Mouse (Mus musculus): ENCODE data around the gene Vmn1r219.
"Not testable (repeated sequence)": the region's sequence is repeated elsewhere in the genome, so short reads cannot be mapped to it uniquely, and the experiment has no call there.

Vmn1r219 gene

DNA sequence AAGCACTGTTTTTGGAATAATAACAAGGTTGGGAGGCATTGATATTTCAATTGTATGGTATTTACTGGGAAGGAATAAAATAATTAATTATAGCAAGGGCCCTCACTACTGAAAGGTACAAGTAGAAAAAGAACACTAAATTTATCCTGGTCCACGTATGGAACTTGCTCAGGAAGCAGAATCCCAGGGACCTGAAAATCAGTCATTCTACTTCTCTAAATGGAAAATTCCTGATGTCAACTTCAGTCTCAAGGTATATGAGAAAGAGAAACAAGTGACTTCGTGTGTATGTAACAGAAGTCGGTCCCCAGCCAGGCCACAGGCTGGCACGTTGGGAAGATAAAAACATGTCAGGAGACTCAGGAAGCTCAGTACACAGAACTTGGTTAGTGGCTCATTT, at the start of gene Vmn1r219:
Gene Vmn1r219 (plus strand): TSS at position 301 of the 400 bp plus-strand sequence.
- TF ChIP-seq POU5F1 (IDR thresholded peaks at IDR 0.05; ENCODE audit: borderline replicate concordance, low read length) (no peak), CTCF (conservative IDR thresholded peaks at IDR 0.05; ENCODE audit: low read length) (no peak), NANOG (IDR thresholded peaks at IDR 0.05; ENCODE audit: borderline replicate concordance, low read length) (no peak)

DNA sequence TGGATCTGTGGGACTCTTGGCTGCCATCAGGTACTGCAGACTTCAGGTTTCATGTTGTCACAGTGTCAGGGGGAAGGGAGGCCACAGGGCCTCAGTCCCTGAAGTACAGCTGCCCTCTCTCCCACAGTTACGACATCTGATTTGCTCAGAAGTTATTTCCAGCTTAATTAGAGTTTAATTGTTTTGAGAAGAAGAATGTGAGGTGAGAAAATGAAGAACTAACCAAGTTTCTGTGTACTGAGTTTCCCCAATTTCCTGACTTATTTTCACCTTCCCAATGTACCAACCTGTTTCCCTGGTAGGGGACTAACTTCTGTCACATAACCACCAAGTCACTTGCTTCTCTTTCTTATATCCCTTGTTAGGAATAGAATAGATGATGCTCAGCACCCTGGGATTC, 41.0 kb upstream of the Vmn1r219 start, which contains the start of gene Vmn1r217:
Gene Vmn1r217 (minus strand): TSS at position 101 of the 400 bp plus-strand sequence.
- not testable (repeated sequence) for H3K9me3 ChIP-seq (ENCODE audit: low read length); H3K27me3 ChIP-seq (ENCODE audit: insufficient read depth, low read length); H3K4me3 ChIP-seq (replicated peaks; ENCODE audit: low read length); H3K36me3 ChIP-seq (ENCODE audit: insufficient read depth, low read length); H3K4me1 ChIP-seq (replicated peaks; ENCODE audit: low read depth, low read length)

More for the DNA sequence above, at the start of gene Vmn1r219:
- no peaks in the 10 kb centered on the region for H3K27me3 ChIP-seq (ENCODE audit: insufficient read depth, low read length)
- peaks cover 3% of the 10 kb centered on the region; the same call in 1 of the 2 replicates for H3K4me1 ChIP-seq (replicated peaks; ENCODE audit: low read depth, low read length)
- H3K4me3 ChIP-seq (replicated peaks; ENCODE audit: low read length), result no peak within 1 kb of the TSS
- H3K36me3 ChIP-seq (ENCODE audit: insufficient read depth, low read length), result no peaks in the 10 kb centered on the region
- no peaks in the 10 kb centered on the region for H3K9me3 ChIP-seq (ENCODE audit: low read length)

DNA sequence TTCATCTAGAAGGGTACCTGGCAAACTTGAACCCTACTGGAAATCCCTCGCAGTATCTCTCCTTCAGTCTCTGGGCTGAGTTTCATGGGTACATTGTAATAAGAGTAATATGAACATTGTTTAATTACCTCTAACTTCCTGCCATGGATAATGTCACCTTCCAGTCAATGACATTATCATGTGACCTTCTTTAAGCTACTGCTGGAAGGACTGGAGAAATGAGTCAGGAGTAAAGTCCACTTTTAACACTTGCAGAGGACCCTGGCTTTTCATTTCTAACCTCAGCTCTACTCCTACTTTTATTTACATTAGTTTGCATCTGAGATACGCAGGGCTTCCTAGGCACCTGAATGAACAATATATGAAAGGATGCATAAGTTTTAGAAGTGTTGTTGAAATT, 38.5 kb upstream of the Vmn1r219 start:
- no peak for TF ChIP-seq NANOG (IDR thresholded peaks at IDR 0.05; ENCODE audit: borderline replicate concordance, low read length)
- TF ChIP-seq CTCF (conservative IDR thresholded peaks at IDR 0.05; ENCODE audit: low read length), result no peak
- no peak for TF ChIP-seq POU5F1 (IDR thresholded peaks at IDR 0.05; ENCODE audit: borderline replicate concordance, low read length)
- no peaks in the 10 kb centered on the region for H3K4me1 ChIP-seq (replicated peaks; ENCODE audit: low read depth, low read length)
- H3K9me3 ChIP-seq (ENCODE audit: low read length), result no peaks in the 10 kb centered on the region
- H3K27me3 ChIP-seq (ENCODE audit: insufficient read depth, low read length), result no peaks in the 10 kb centered on the region
- H3K4me3 ChIP-seq (replicated peaks; ENCODE audit: low read length), result no peak overlapping the region
- H3K36me3 ChIP-seq (ENCODE audit: insufficient read depth, low read length), result no peaks in the 10 kb centered on the region

DNA sequence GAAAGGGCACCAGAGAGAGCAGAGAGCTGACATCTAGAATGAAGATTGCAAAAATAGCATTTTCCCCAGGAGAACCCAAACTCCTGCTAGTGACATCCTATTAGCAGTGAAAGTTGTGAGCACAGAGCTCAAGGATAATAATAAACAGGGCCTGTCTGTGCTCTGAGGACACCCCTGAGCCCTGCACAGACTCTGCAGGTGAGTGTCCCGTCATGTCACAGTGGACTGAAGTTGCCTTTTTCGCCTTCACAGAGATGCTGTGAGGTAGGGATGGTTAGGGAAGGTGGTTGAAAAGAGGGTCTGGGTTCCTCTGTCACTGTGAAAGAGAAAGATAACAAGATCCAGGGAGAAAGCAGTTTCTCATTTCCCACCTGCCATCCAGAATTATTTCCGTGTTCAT, 26.0 kb upstream of the Vmn1r219 start, which contains the start of gene Vmn1r218:
Gene Vmn1r218 (plus strand): TSS at position 57 of the 400 bp plus-strand sequence.
- H3K27me3 ChIP-seq (ENCODE audit: insufficient read depth, low read length), result no peaks in the 10 kb centered on the region

DNA sequence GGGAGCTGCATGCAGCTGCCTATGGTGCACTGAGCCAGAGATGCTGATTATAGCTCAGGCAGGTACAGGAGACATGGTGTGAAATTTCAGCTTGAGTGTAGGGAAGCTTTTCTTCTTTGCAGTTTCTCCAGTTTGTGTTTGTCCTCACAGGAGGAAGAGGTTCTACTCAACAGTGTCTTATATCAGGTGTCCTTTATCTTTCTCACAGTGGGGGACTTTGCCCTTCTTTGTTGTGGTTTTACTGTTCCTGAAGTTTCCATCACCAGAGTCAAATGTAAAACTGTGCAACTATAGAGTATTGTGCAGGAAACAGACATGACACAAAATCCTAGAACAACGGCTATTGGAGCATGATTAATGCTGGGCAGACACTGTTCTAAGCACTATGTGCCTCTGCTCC, 25.6 kb upstream of the Vmn1r219 start:
- no peaks in the 10 kb centered on the region for H3K4me1 ChIP-seq (replicated peaks; ENCODE audit: low read depth, low read length)
- H3K27me3 ChIP-seq (ENCODE audit: insufficient read depth, low read length), result no peaks in the 10 kb centered on the region
- TF ChIP-seq CTCF (conservative IDR thresholded peaks at IDR 0.05; ENCODE audit: low read length), result no peak
- TF ChIP-seq POU5F1 (IDR thresholded peaks at IDR 0.05; ENCODE audit: borderline replicate concordance, low read length), result no peak
- no peak for TF ChIP-seq NANOG (IDR thresholded peaks at IDR 0.05; ENCODE audit: borderline replicate concordance, low read length)
- H3K9me3 ChIP-seq (ENCODE audit: low read length), result no peaks in the 10 kb centered on the region
- no peaks in the 10 kb centered on the region for H3K36me3 ChIP-seq (ENCODE audit: insufficient read depth, low read length)
- no peak overlapping the region for H3K4me3 ChIP-seq (replicated peaks; ENCODE audit: low read length)

More for the DNA sequence above, 26.0 kb upstream of the Vmn1r219 start, which contains the start of gene Vmn1r218:
- Histone ChIP-seq H3K9me3 (ENCODE audit: low read length) (no peaks in the 10 kb centered on the region), H3K4me1 (replicated peaks; ENCODE audit: low read depth, low read length) (no peaks in the 10 kb centered on the region), H3K36me3 (ENCODE audit: insufficient read depth, low read length) (no peaks in the 10 kb centered on the region), H3K4me3 (replicated peaks; ENCODE audit: low read length) (no peak within 1 kb of the TSS)
- TF ChIP-seq CTCF (conservative IDR thresholded peaks at IDR 0.05; ENCODE audit: low read length) (no peak), POU5F1 (IDR thresholded peaks at IDR 0.05; ENCODE audit: borderline replicate concordance, low read length) (no peak), NANOG (IDR thresholded peaks at IDR 0.05; ENCODE audit: borderline replicate concordance, low read length) (no peak)

DNA sequence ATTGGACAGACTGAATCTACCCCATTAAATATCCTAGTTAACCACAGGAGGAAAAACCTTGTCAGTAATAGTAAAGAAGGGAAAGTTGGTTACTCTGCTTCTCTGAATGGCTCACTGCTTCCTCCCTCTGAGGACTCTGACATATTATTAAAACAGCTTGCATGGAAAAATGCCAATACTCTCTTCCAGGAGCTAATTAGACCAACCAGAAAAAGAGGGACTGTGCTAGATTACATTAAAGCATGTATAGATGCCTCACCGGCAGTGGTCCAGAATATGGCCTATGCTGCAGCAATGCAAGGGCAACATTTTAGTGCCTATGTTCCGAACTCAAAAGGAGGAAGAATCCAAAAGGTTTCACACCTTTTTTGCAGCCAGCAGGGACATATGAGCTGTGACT, 20.2 kb upstream of the Vmn1r219 start:
- Histone ChIP-seq H3K4me3 (replicated peaks; ENCODE audit: low read length) (no peak overlapping the region), H3K27me3 (ENCODE audit: insufficient read depth, low read length) (no peaks in the 10 kb centered on the region), H3K36me3 (ENCODE audit: insufficient read depth, low read length) (no peaks in the 10 kb centered on the region), H3K9me3 (ENCODE audit: low read length) (peaks cover 11% of the 10 kb centered on the region; the same call in 1 of the 2 replicates), H3K4me1 (replicated peaks; ENCODE audit: low read depth, low read length) (no peaks in the 10 kb centered on the region)
- no peak for TF ChIP-seq CTCF (conservative IDR thresholded peaks at IDR 0.05; ENCODE audit: low read length)
- TF ChIP-seq NANOG (IDR thresholded peaks at IDR 0.05; ENCODE audit: borderline replicate concordance, low read length), result no peak
- TF ChIP-seq POU5F1 (IDR thresholded peaks at IDR 0.05; ENCODE audit: borderline replicate concordance, low read length), result no peak

DNA sequence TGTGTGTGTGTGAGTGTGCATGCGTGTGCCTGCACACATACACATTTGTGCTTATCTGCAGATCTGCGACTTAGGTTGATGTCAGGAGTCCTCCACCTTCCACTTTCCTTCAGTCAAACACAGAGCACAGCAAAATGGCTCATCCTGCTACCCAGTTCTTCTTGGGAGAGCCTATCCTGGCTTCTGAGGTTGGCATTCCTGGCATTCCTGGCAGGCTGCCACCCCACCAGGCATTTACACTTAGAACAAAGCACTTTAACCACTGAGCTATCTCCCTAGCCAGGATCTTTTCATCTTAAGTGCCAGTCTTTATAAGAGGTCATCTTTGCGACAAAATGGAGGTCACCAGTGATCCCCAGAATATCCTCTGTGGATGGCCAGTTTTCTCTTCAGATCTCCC, 1.3 kb upstream of the Vmn1r219 start:
- TF ChIP-seq POU5F1 (IDR thresholded peaks at IDR 0.05; ENCODE audit: borderline replicate concordance, low read length) (no peak), NANOG (IDR thresholded peaks at IDR 0.05; ENCODE audit: borderline replicate concordance, low read length) (0 out of 2 replicates have a peak, but pooled peaks have one; percentile 6), CTCF (conservative IDR thresholded peaks at IDR 0.05; ENCODE audit: low read length) (no peak)
- Histone ChIP-seq H3K4me1 (replicated peaks; ENCODE audit: low read depth, low read length) (peaks cover 3% of the 10 kb centered on the region; the same call in 1 of the 2 replicates), H3K9me3 (ENCODE audit: low read length) (no peaks in the 10 kb centered on the region), H3K27me3 (ENCODE audit: insufficient read depth, low read length) (no peaks in the 10 kb centered on the region), H3K4me3 (replicated peaks; ENCODE audit: low read length) (no peak overlapping the region), H3K36me3 (ENCODE audit: insufficient read depth, low read length) (no peaks in the 10 kb centered on the region)

DNA sequence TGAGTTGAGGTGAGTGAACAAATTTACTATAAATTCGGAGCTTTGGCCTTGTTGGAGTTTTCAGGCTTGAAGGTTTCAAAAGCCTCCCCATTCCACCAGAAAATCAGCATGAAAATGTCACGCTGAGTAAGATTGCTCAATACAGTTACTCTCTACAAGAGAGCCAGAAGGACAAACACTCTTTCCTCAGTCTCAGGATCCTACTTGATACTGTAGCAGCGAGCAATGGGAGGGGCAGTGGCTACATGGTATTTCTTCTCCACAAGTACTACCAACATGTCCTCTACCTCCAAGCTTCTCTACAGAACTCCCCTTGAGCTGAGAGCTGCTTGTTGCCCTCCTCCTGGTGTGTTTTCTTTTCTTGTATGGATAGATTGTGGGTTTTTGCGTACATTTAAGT, 7.4 kb downstream of the Vmn1r219 start:
- H3K4me1 ChIP-seq (replicated peaks; ENCODE audit: low read depth, low read length); H3K4me3 ChIP-seq (replicated peaks; ENCODE audit: low read length); H3K27me3 ChIP-seq (ENCODE audit: insufficient read depth, low read length): not testable (repeated sequence)
- Histone ChIP-seq H3K9me3 (ENCODE audit: low read length) (peaks cover 35% of the 10 kb centered on the region), H3K36me3 (ENCODE audit: insufficient read depth, low read length) (peaks cover 13% of the 10 kb centered on the region)

DNA sequence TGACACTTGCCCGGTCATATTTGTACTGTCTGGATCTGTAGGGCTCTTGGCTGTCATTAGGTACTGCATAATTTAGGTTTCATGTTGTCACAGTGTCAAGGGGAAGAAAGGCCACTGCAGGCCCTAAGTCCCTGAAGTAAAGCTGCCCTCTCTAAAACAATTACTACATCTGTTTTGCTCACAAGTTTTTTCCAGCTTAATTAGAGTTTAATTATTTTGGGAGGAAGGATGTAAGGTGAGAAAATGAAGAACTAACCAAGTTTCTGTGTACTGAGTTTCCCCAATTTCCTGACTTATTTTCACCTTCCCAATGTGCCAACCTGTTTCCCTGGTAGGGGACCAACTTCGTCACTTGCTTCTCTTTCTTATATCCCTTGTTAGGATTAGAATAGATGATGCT, 28.8 kb downstream of the Vmn1r219 start, which contains the start of gene Vmn1r220:
Gene Vmn1r220 (minus strand): TSS at position 101 of the 400 bp plus-strand sequence.
- TF ChIP-seq NANOG (IDR thresholded peaks at IDR 0.05; ENCODE audit: borderline replicate concordance, low read length), result no peak
- no peak for TF ChIP-seq POU5F1 (IDR thresholded peaks at IDR 0.05; ENCODE audit: borderline replicate concordance, low read length)
- TF ChIP-seq CTCF (conservative IDR thresholded peaks at IDR 0.05; ENCODE audit: low read length), result no peak
- peaks cover 6% of the 10 kb centered on the region; the same call in 1 of the 2 replicates for H3K9me3 ChIP-seq (ENCODE audit: low read length)
- H3K27me3 ChIP-seq (ENCODE audit: insufficient read depth, low read length), result no peaks in the 10 kb centered on the region
- no peak within 1 kb of the TSS for H3K4me3 ChIP-seq (replicated peaks; ENCODE audit: low read length)
- no peaks in the 10 kb centered on the region for H3K36me3 ChIP-seq (ENCODE audit: insufficient read depth, low read length)
- no peaks in the 10 kb centered on the region for H3K4me1 ChIP-seq (replicated peaks; ENCODE audit: low read depth, low read length)

DNA sequence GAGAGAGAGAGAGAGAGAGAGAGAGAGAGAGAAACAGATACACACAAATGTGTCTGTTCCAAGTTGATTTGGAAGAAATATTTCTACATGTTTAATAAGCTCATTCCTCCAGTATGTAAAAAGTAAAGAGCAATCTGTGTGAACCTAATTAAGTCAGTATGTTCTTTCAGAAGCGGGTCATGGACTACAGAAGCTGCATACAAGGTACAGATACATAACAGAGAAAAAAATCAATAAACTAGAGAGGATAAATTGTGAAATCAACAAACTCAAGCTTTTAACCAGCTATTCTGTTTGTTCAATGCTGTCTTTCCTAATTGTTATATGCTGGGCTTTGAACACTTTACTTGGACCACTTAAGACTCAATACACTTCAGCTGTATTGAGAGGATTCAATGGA, 44.8 kb downstream of the Vmn1r219 start:
- H3K4me1 ChIP-seq (replicated peaks; ENCODE audit: low read depth, low read length); H3K4me3 ChIP-seq (replicated peaks; ENCODE audit: low read length); H3K36me3 ChIP-seq (ENCODE audit: insufficient read depth, low read length); H3K27me3 ChIP-seq (ENCODE audit: insufficient read depth, low read length): not testable (repeated sequence)
- peaks cover 35% of the 10 kb centered on the region for H3K9me3 ChIP-seq (ENCODE audit: low read length)

DNA sequence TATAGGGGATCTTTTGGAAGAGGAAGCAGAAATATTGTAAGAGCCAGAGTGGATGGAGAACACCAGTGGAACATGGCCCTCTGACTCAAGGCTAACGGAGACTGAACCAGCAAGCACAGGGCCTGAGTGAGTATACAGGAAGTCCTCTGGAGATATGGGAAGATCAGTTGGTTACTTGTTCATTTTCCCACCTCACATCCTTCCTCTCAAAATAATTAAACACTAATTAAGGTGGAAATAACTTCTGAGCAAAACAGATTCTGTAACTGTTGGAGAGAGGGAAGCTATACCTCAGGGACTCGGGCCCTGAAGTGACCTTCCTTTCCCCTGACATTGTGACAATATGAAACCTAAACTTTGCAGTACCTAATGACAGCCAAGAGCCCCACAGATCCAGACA, 54.7 kb downstream of the Vmn1r219 start, which contains the start of gene Vmn1r221:
Gene Vmn1r221 (plus strand): TSS at position 301 of the 400 bp plus-strand sequence.
- H3K36me3 ChIP-seq (ENCODE audit: insufficient read depth, low read length); H3K4me3 ChIP-seq (replicated peaks; ENCODE audit: low read length); H3K4me1 ChIP-seq (replicated peaks; ENCODE audit: low read depth, low read length); H3K27me3 ChIP-seq (ENCODE audit: insufficient read depth, low read length); H3K9me3 ChIP-seq (ENCODE audit: low read length): not testable (repeated sequence)

All from E14TG2a.4 (cell line).